Comparison of ENCODE assay signal across 14 mouse cellular contexts in genomic region chr4:134061944-134062446, GRCm38 (mm10). TPM values are rescaled to one million over a fixed set of nuclear protein-coding genes. Genes with fewer than 3 reads are reported as not detected.
DNase-seq lines count a peak whose midpoint lies in the region; ATAC-seq and TF ChIP-seq lines count a peak whose summit lies in the region.
"Had no signal": no experiment of that assay in that cellular context is flagged by ENCODE, and none has a peak within 500 bp of the region (broad histone marks: within the 10 kb centered on the region; RNA-seq: fewer than 3 reads in every experiment).

No protein-coding gene starts in this region.

- 49% methylated on average over 8 of the region's 8 CpGs for WGBS in heart, embryonic 16.5 days
- 39% methylated on average over 7 of the region's 8 CpGs for WGBS in embryonic facial prominence, embryonic 14.5 days
- WGBS in hindbrain, embryonic 10.5 days = 54% methylated on average over 8 of the region's 8 CpGs

- intact Hi-C loops in left cerebral cortex, postnatal 36 days (cut with DNase I) = no loop called here

- no peak for TF ChIP-seq POLR2A in myocyte (IDR thresholded peaks at IDR 0.05; ENCODE audit: insufficient read length, low read depth)

- peaks cover 12% of the 10 kb centered on the region for H3K27me3 ChIP-seq in heart, embryonic 16.5 days (ENCODE audit: control insufficient read depth, insufficient read depth, low read length)
- peaks cover 11% of the 10 kb centered on the region for H3K27me3 ChIP-seq in embryonic facial prominence, embryonic 14.5 days (replicated peaks; ENCODE audit: control insufficient read depth, insufficient read depth, low read length)
- H3K27me3 ChIP-seq in myocyte (ENCODE audit: control insufficient read depth, insufficient read depth, insufficient read length) = peaks cover 21% of the 10 kb centered on the region
- H3K27me3 ChIP-seq in hindbrain, embryonic 10.5 days (ENCODE audit: insufficient read depth, poor library complexity, severe bottlenecking) = peaks cover 66% of the 10 kb centered on the region

- no peak overlapping the region; the same call in 1 of the 2 replicates for H3K27ac ChIP-seq in heart, embryonic 16.5 days (ENCODE audit: low read length)
- no peak overlapping the region for H3K27ac ChIP-seq in embryonic facial prominence, embryonic 14.5 days (replicated peaks; ENCODE audit: low read depth, low read length)
- no peak overlapping the region for H3K27ac ChIP-seq in hindbrain, embryonic 10.5 days
- H3K27ac ChIP-seq: heart, embryonic 15.5 days; neural tube, embryonic 12.5 days had no signal

- no peak overlapping the region for H3K9ac ChIP-seq in heart, embryonic 16.5 days (ENCODE audit: low read length)
- H3K9ac ChIP-seq in embryonic facial prominence, embryonic 14.5 days (ENCODE audit: low read depth, low read length) = no peak overlapping the region
- H3K9ac ChIP-seq: heart, embryonic 15.5 days; lung, embryonic 14.5 days; neural tube, embryonic 12.5 days had no signal

- no peak for DNase-seq in heart, adult 18-20 months
- DNase-seq in CD4-positive, CD25-positive, alpha-beta regulatory T cell, adult 2 months (ENCODE audit: low read depth, low spot score) = peak; percentile 62
- peak; percentile 39 for DNase-seq in embryonic facial prominence, embryonic 14.5 days (ENCODE audit: low spot score)
- DNase-seq in hindbrain, embryonic 10.5 days (ENCODE audit: low spot score) = no peak
- DNase-seq in gastrocnemius, postnatal 25 days = no peak
- no peak for DNase-seq in left cerebral cortex, postnatal 36 days (ENCODE audit: low spot score in 2 of 2)
- DNase-seq: adrenal gland, postnatal 25 days; lung, embryonic 14.5 days had no signal

- no peaks in the 10 kb centered on the region for H3K9me3 ChIP-seq in heart, embryonic 16.5 days (replicated peaks; ENCODE audit: control insufficient read depth, low read length)
- H3K9me3 ChIP-seq in embryonic facial prominence, embryonic 14.5 days (ENCODE audit: control insufficient read depth, low read length) = no peaks in the 10 kb centered on the region
- no peaks in the 10 kb centered on the region for H3K9me3 ChIP-seq in hindbrain, embryonic 10.5 days
- H3K9me3 ChIP-seq: heart, embryonic 15.5 days; neural tube, embryonic 12.5 days had no signal

- ATAC-seq in heart, embryonic 16.5 days (replicated peaks; ENCODE audit: extremely low read depth, insufficient read depth, low FRiP score) = peak; percentile 15; the same call in 1 of the 2 replicates
- ATAC-seq in embryonic facial prominence, embryonic 14.5 days (ENCODE audit: low read depth) = peak; percentile 35; the same call in 1 of the 2 replicates

- H3K4me1 ChIP-seq in heart, embryonic 16.5 days (ENCODE audit: control insufficient read depth, insufficient read depth, low read length) = peaks cover 6% of the 10 kb centered on the region
- H3K4me1 ChIP-seq in embryonic facial prominence, embryonic 14.5 days (ENCODE audit: control insufficient read depth, insufficient read depth, low read length) = no peaks in the 10 kb centered on the region
- H3K4me1 ChIP-seq in hindbrain, embryonic 10.5 days (replicated peaks) = peaks cover 33% of the 10 kb centered on the region
- H3K4me1 ChIP-seq: neural tube, embryonic 12.5 days had no signal

- no peak overlapping the region for H3K4me3 ChIP-seq in heart, embryonic 16.5 days (ENCODE audit: low read length)
- H3K4me3 ChIP-seq in embryonic facial prominence, embryonic 14.5 days (ENCODE audit: low read depth, low read length) = no peak overlapping the region
- H3K4me3 ChIP-seq in myocyte = no peak overlapping the region
- no peak overlapping the region for H3K4me3 ChIP-seq in hindbrain, embryonic 10.5 days
- H3K4me3 ChIP-seq: heart, embryonic 15.5 days; neural tube, embryonic 12.5 days had no signal

- no peak overlapping the region for H3ac ChIP-seq in myocyte (ENCODE audit: control insufficient read depth, insufficient read length)

- no peak overlapping the region for H3K4me2 ChIP-seq in heart, embryonic 16.5 days (ENCODE audit: low read depth, low read length)
- no peak overlapping the region for H3K4me2 ChIP-seq in embryonic facial prominence, embryonic 14.5 days (ENCODE audit: low read depth, low read length)
- H3K4me2 ChIP-seq in myocyte (ENCODE audit: low read depth) = peak overlapping the region; percentile 52
- H3K4me2 ChIP-seq: heart, embryonic 15.5 days; lung, embryonic 14.5 days; neural tube, embryonic 12.5 days had no signal

- H3K36me3 ChIP-seq in heart, embryonic 16.5 days (ENCODE audit: control insufficient read depth, insufficient read depth) = no peaks in the 10 kb centered on the region
- no peaks in the 10 kb centered on the region for H3K36me3 ChIP-seq in embryonic facial prominence, embryonic 14.5 days (ENCODE audit: control insufficient read depth, insufficient read depth, low read length)
- H3K36me3 ChIP-seq in myocyte (ENCODE audit: control insufficient read depth, insufficient read depth) = no peaks in the 10 kb centered on the region
- H3K36me3 ChIP-seq in hindbrain, embryonic 10.5 days = no peaks in the 10 kb centered on the region
- H3K36me3 ChIP-seq: heart, embryonic 15.5 days; neural tube, embryonic 12.5 days had no signal

- H3K79me2 ChIP-seq in myocyte (ENCODE audit: control insufficient read depth, insufficient read depth) = no peaks in the 10 kb centered on the region

TF ChIP-seq in myocyte, 11 proteins besides CTCF, POLR2A, EP300 and RAD21:
- TF ChIP-seq TCF12 (IDR thresholded peaks at IDR 0.05; ENCODE audit: insufficient read depth, poor library complexity, severe bottlenecking) (peak; percentile 29), MYOG (IDR thresholded peaks at IDR 0.05; ENCODE audit: control insufficient read depth in 1 of 3, insufficient read depth in 1 of 3, insufficient read length in 2 of 3, low read depth in 2 of 3) (peak in 2 of 3 experiments; percentile 54 to 91), E2F4 (IDR thresholded peaks at IDR 0.05; ENCODE audit: insufficient read depth) (no peak), MYOD1 (IDR thresholded peaks at IDR 0.05; ENCODE audit: control insufficient read depth in 1 of 3, insufficient read length in 2 of 3, low read depth in 2 of 3) (peak in 2 of 3 experiments; percentile 54 to 85)

RNA-seq across cellular contexts. Expression of gene Crybg2, which starts 1.4 kb away (rescaled TPM):
- polyA plus RNA-seq in heart, embryonic 16.5 days (2015; fragmentation: Nextera tagmentation; extraction: Ambion mirVana) = 0.37 and 0.91 TPM in 2 replicates
- under 1 TPM in 1 of 2 experiments, not detected in 1; 0.08 TPM for total RNA-seq in heart, adult 18-20 months (2021)
- polyA plus RNA-seq in embryonic facial prominence, embryonic 14.5 days (2014; fragmentation: Nextera tagmentation; extraction: Ambion mirVana) = 5.6 and 6.5 TPM in 2 replicates
- 0.58 TPM for polyA plus RNA-seq in myocyte (2012; fragmentation: generic; extraction: Trizol)
- 1.6 and 2.9 TPM in 2 replicates for polyA plus RNA-seq in hindbrain, embryonic 10.5 days (2016; fragmentation: Nextera tagmentation; extraction: Ambion mirVana)
- not detected for total RNA-seq in gastrocnemius, postnatal 25 days (2021)
- 1 to 10 TPM; 3.5 to 4.2 TPM for total RNA-seq in left cerebral cortex, postnatal 36 days (2021)
- total RNA-seq: common myeloid progenitor, adult 5-6 weeks had no signal

RNA-seq across cellular contexts. Expression of gene Zfp683, which starts 8.4 kb away (rescaled TPM):
- polyA plus RNA-seq in heart, embryonic 16.5 days (2015; fragmentation: Nextera tagmentation; extraction: Ambion mirVana) = 0.09 TPM in 1 of 2 replicates, not detected in the other
- not detected for total RNA-seq in heart, adult 18-20 months (2021)
- polyA plus RNA-seq in embryonic facial prominence, embryonic 14.5 days (2014; fragmentation: Nextera tagmentation; extraction: Ambion mirVana) = not detected in 2 replicates
- polyA plus RNA-seq in myocyte (2012; fragmentation: generic; extraction: Trizol) = not detected
- not detected in 2 replicates for polyA plus RNA-seq in hindbrain, embryonic 10.5 days (2016; fragmentation: Nextera tagmentation; extraction: Ambion mirVana)
- not detected for total RNA-seq in gastrocnemius, postnatal 25 days (2021)
- not detected for total RNA-seq in left cerebral cortex, postnatal 36 days (2021)
- total RNA-seq: adrenal gland, postnatal 25 days; common myeloid progenitor, adult 5-6 weeks had no signal
- polyA plus RNA-seq: frontal cortex, adult 2 months; heart, embryonic 15.5 days; lung, embryonic 14.5 days; neural tube, embryonic 12.5 days had no signal

RNA-seq across cellular contexts. Expression of gene Cd52, which starts 32.9 kb away (rescaled TPM):
- polyA plus RNA-seq in heart, embryonic 16.5 days (2015; fragmentation: Nextera tagmentation; extraction: Ambion mirVana) = 16.6 and 28.6 TPM in 2 replicates
- total RNA-seq in heart, adult 18-20 months (2021) = 10 to 100 TPM in 1 of 2 experiments, 1 to 10 TPM in 1; 5.8 to 20.9 TPM
- 15.6 and 19.3 TPM in 2 replicates for polyA plus RNA-seq in embryonic facial prominence, embryonic 14.5 days (2014; fragmentation: Nextera tagmentation; extraction: Ambion mirVana)
- not detected for polyA plus RNA-seq in myocyte (2012; fragmentation: generic; extraction: Trizol)
- polyA plus RNA-seq in hindbrain, embryonic 10.5 days (2016; fragmentation: Nextera tagmentation; extraction: Ambion mirVana) = 5.3 and 5.5 TPM in 2 replicates
- 1 to 10 TPM in 1 of 2 experiments, under 1 TPM in 1; 0.61 to 1.2 TPM for total RNA-seq in gastrocnemius, postnatal 25 days (2021)
- total RNA-seq in left cerebral cortex, postnatal 36 days (2021) = 1 to 10 TPM; 1.4 to 2.7 TPM

RNA-seq across cellular contexts. Expression of gene Ubxn11, which starts 40.4 kb away (rescaled TPM):
- 3.5 and 3.9 TPM in 2 replicates for polyA plus RNA-seq in heart, embryonic 16.5 days (2015; fragmentation: Nextera tagmentation; extraction: Ambion mirVana)
- total RNA-seq in heart, adult 18-20 months (2021) = 1 to 10 TPM; 2.0 to 2.4 TPM
- 9.7 and 10.2 TPM in 2 replicates for polyA plus RNA-seq in embryonic facial prominence, embryonic 14.5 days (2014; fragmentation: Nextera tagmentation; extraction: Ambion mirVana)
- polyA plus RNA-seq in myocyte (2012; fragmentation: generic; extraction: Trizol) = 1.5 TPM
- 7.6 and 11.2 TPM in 2 replicates for polyA plus RNA-seq in hindbrain, embryonic 10.5 days (2016; fragmentation: Nextera tagmentation; extraction: Ambion mirVana)
- 1 to 10 TPM; 1.0 to 1.3 TPM for total RNA-seq in gastrocnemius, postnatal 25 days (2021)
- 10 to 100 TPM; 23.3 to 46.3 TPM for total RNA-seq in left cerebral cortex, postnatal 36 days (2021)

RNA-seq across cellular contexts. Expression of gene Lin28a, which starts 43.4 kb away (rescaled TPM):
- 0.09 TPM in 1 of 2 replicates, not detected in the other for polyA plus RNA-seq in heart, embryonic 16.5 days (2015; fragmentation: Nextera tagmentation; extraction: Ambion mirVana)
- not detected for total RNA-seq in heart, adult 18-20 months (2021)
- polyA plus RNA-seq in embryonic facial prominence, embryonic 14.5 days (2014; fragmentation: Nextera tagmentation; extraction: Ambion mirVana) = not detected in 2 replicates
- polyA plus RNA-seq in myocyte (2012; fragmentation: generic; extraction: Trizol) = 0.16 TPM
- 13.4 and 27.5 TPM in 2 replicates for polyA plus RNA-seq in hindbrain, embryonic 10.5 days (2016; fragmentation: Nextera tagmentation; extraction: Ambion mirVana)
- total RNA-seq in gastrocnemius, postnatal 25 days (2021) = under 1 TPM; 0.24 to 0.49 TPM
- total RNA-seq in left cerebral cortex, postnatal 36 days (2021) = not detected
- total RNA-seq: adrenal gland, postnatal 25 days had no signal
- polyA plus RNA-seq: frontal cortex, adult 2 months; lung, embryonic 14.5 days had no signal

Comparison
In these comparisons a context has a peak if more than half of its experiments do, and no peak if none do; other contexts are left out.
1. DNase-seq: peak in CD4-positive, CD25-positive, alpha-beta regulatory T cell, adult 2 months (single experiment) and embryonic facial prominence, embryonic 14.5 days (single experiment); none in heart, adult 18-20 months (0 of 2), hindbrain, embryonic 10.5 days (single experiment), gastrocnemius, postnatal 25 days (single experiment) and left cerebral cortex, postnatal 36 days (0 of 2).